Mouse (Mus musculus) C2C12 (cell line): ENCODE data around the gene Slc22a14.

ENCODE experiments used
- CEBPB ChIP-seq: IDR thresholded peaks from one replicate; pipeline ENCODE4 v1.6.1; 2011; ENCODE audit warnings: low read depth, mild to moderate bottlenecking, control low read depth, moderate library complexity
- CTCF ChIP-seq: IDR thresholded peaks from one replicate; pipeline ENCODE4 v1.5.1; 2011; ENCODE audit not compliant: control insufficient read depth, insufficient read depth, insufficient read length
- MAX ChIP-seq: IDR thresholded peaks from one replicate; pipeline ENCODE4 v1.6.1; 2011; ENCODE audit warnings: mild to moderate bottlenecking, control low read depth
- MYOD1 ChIP-seq: IDR thresholded peaks from one replicate; pipeline ENCODE4 v1.6.1; 2011; ENCODE audit warnings: low read depth; ENCODE audit not compliant: control insufficient read depth, insufficient read length
- MYOG ChIP-seq: IDR thresholded peaks from one replicate; pipeline ENCODE4 v1.6.1; 2011; ENCODE audit not compliant: control insufficient read depth, insufficient read length; ENCODE audit errors: extremely low read depth
- USF1 ChIP-seq: IDR thresholded peaks from one replicate; pipeline ENCODE4 v1.6.1; 2011; ENCODE audit warnings: low read depth, mild to moderate bottlenecking, control low read depth, moderate library complexity

GRCm38 (mm10) chr9:119247996-119248395, 117.4 kb downstream of the Slc22a14 start:
- TF ChIP-seq CTCF (no peak), USF1 (no peak), MYOG (no peak), MAX (no peak), MYOD1 (no peak), CEBPB (no peak)
